Mouse (Mus musculus): ENCODE measurements around the gene 1810024B03Rik. TPM values are rescaled to one million over a fixed set of nuclear protein-coding genes. Genes with fewer than 3 reads are reported as not detected.
"Not testable (repeated sequence)": the region's sequence is repeated elsewhere in the genome, so short reads cannot be mapped to it uniquely, and the experiment has no call there.

1810024B03Rik gene
- total RNA-seq, 2 experiments from 2014 or later, result 0.66 to 0.72 TPM

GRCm38 (mm10) chr2:127204932-127205331 is 3.1 kb downstream of the 1810024B03Rik start:
- intact Hi-C loops (cut with DNase I; ENCODE audit: low total_unique reads), result loop anchor here (2.0 kb wide), 1 partner anchor 40 kb away; no protein-coding TSS in a partner anchor
- peak; percentile 26 for DNase-seq

GRCm38 (mm10) chr2:127189574-127189973 is 18.5 kb downstream of the 1810024B03Rik start:
- no peak for DNase-seq
- intact Hi-C loops (cut with DNase I; ENCODE audit: low total_unique reads), result no loop called here

DNA sequence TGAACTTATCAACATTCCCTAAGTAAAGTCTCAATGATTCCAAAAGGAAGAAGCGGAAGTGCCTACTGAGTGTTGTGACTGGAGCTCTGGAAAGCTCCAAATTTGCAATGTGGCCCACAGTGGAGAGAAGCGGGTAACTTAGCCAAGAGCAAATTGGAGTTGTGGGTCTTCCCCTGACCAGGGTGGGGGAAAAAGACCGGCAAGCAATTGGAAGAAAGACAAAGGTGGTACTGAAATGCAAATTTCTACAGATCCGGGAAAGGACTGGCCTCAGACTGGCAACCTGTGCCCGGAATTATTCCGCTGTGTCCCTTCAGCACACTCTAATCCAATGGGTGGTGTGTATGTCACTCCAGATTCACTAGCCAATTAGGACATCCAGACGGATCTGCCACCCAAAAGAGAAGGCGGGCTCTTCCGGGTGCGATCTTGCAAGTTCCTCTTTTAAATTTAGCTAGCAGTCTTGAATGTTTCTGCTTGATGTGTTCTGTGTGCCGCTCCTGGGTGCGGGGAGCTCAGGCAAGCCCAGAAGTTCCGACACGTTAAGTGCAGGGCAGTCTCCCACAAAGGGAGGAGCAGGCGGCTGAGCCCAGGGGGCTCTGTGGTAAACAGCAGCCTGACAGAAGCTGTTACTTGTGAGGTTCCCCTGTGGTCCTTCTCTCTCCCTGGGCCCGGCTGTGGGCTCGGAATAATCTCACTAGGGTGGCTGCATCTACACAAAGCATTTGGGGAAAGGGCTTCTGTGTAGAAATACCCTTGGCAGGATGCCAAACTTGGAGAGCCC is 25.3 kb downstream of the 1810024B03Rik start:
- DNase-seq, result peak; percentile 72
- intact Hi-C loops (cut with DNase I; ENCODE audit: low total_unique reads), result no loop called here

DNA sequence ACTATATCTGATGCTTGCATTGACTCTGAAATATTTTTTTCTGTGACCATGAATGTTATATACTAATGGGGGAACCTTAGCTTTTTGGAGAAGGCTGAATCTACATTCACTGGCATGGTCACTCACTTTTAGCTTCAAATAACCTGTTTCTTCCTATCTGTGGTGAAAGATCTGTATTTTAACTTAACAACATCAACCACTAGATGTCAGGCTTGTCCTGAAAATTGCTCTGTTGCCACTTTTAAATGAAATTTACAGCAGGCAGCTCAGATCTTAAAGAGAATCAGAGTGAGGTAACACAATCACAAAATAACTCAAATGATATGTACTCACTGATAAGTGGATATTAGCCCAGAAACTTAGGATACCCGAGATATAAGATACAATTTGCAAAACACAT is 41.8 kb downstream of the 1810024B03Rik start:
- intact Hi-C loops (cut with DNase I; ENCODE audit: low total_unique reads); DNase-seq: not testable (repeated sequence)

DNA sequence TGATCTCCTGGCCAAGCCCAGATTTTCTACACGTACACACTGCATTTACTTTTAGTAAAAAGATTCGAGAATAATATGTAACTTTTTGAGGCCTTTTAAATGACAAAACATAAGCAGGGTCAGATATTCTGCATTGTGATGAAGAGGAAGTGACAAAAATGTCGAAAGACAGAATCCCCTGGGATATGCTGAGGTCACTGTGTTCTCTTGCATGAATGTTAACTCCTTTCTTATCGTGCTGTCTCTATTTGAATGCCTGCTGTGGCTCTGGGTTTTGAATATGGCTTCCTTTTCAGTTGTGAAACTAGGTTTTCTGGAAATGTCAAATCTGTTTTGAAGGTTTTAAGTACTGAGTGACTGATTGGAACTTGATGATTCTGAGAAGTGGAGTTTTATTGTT is 42.4 kb downstream of the 1810024B03Rik start:
- intact Hi-C loops (cut with DNase I; ENCODE audit: low total_unique reads), result loop anchor here (2.0 kb wide), 1 partner anchor 39 kb away; no protein-coding TSS in a partner anchor
- no peak for DNase-seq

GRCm38 (mm10) chr2:127145699-127146098 is 62.4 kb downstream of the 1810024B03Rik start:
- DNase-seq, result no peak
- intact Hi-C loops (cut with DNase I; ENCODE audit: low total_unique reads), result no loop called here

DNA sequence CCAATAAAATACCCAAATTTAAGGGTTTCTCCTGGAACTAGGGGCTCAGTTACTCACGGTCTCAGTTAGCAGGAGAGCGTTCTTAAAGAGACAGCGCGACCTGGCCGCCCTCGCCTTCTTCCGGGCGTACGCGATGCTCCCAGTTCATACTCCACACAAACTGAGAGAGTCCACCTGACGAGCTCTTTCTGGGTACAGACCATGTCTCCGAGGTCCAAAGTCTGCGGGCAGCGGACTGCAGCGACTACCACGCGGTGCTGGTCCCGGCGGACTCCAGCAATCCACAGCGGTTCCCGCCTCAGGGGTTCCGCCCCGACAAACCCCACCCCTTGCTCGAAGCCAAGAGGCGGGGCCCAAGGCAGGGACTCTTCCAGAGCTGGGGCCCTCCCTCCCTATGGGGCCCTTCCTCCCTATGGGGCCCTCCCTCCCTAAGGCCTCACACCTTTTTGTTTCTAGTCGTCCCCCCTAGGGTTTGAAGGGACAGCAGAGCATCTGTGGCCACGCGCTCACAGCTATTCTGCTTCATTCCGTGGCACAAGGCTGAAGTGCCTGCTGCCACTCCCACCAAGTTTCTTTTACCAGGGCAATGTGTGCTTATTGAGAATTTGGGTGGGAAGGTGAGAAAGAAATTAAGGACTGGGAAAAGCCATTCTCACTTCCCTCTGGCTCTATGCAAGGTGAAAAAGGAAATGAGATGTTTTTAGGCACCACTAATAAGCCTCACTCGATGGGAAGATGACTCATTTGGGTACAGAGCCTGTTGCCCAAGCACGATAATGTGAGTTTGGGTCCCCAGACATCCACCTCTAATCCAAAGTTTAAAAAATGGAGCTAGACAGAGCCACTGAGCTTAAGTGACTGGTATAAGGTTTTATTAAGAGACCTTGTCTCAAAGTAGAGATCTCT is 64.7 kb downstream of the 1810024B03Rik start, which contains the start of gene Itpripl1:
Gene Itpripl1, minus strand, starts transcription at position 285 of the 906 bp plus-strand sequence.
- DNase-seq, result peak; percentile 79
- intact Hi-C loops (cut with DNase I; ENCODE audit: low total_unique reads), result no loop called here

DNA sequence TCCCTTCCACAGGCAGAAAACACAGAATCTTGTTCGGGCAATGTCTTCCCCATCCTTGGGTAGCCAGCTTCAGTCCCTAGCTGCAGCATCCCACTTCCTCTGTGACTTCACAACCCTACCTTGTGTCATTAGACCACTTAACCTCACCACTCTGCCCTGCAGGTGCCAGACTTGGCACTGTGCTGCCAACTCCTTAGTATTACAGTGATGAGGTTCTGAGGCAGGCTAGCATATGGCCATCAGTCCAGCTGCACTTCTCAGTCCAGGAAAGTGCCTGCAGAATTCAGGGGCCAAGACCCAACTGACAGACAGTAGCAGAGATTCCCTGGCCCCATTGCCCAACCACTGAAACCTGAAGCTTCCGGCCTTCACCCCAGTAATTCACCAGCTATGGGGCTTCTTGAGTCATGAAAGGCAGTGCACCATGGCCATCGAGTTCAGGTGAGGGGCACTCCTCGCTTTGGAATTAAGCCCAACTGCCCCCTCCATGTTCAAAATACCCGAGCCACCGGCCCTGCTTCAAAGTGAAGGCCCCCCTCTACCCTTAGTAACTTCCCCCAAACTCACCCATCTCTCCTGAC is 65.4 kb downstream of the 1810024B03Rik start:
- no peak for DNase-seq
- intact Hi-C loops (cut with DNase I; ENCODE audit: low total_unique reads), result no loop called here

- intact Hi-C loops (cut with DNase I; ENCODE audit: low total_unique reads), result no loop called here
- no peak for DNase-seq
Measured at GRCm38 (mm10) chr2:127142031-127142430, 66.0 kb downstream of the 1810024B03Rik start.

DNA sequence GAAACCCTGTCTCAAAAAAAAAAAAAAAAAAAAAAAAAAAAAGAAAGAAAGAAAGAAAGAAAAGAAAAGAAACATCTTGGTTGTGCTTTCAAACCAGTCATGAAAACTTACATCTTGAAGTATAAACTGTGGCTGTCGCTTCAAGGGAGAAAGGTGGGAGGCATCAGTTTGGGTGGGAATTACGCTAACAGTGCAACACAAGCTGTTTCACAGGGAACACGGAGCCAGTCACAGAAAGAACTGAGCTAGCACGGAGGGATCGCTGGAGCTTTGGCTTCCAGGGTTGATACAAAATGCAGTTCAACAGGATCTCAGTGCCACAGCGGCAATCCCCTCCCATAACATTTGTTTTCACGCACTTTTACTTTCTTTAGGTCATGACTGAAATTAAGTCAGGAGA is 68.1 kb downstream of the 1810024B03Rik start:
- intact Hi-C loops (cut with DNase I; ENCODE audit: low total_unique reads), result no loop called here
- no peak for DNase-seq

GRCm38 (mm10) chr2:127139605-127140004 is 68.5 kb downstream of the 1810024B03Rik start:
- intact Hi-C loops (cut with DNase I; ENCODE audit: low total_unique reads), result no loop called here
- DNase-seq, result no peak

GRCm38 (mm10) chr2:127139094-127139493 is 69.0 kb downstream of the 1810024B03Rik start:
- DNase-seq, result no peak
- intact Hi-C loops (cut with DNase I; ENCODE audit: low total_unique reads), result no loop called here

DNA sequence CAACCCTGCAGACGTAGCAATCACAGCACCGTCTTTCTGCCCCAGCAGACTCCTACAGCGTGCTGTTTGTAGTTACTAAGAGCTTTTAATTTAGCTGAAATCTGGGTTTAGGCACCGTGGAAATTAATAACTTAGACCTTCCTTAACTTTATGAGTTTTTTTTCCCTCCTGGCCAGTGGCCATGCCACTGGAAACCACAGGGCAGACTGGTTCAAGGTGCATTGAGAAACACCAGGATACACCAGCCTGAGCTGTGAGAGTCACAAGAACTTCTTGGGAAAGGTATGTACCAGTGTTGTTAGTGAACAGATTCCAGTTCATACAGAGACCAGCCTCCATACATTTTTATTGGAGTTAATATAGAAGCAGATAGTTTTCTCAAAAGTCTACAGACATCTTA is 69.6 kb downstream of the 1810024B03Rik start:
- intact Hi-C loops (cut with DNase I; ENCODE audit: low total_unique reads), result no loop called here
- DNase-seq, result no peak

- DNase-seq, result no peak
- intact Hi-C loops (cut with DNase I; ENCODE audit: low total_unique reads), result no loop called here
Measured at GRCm38 (mm10) chr2:127137838-127138420, 70.2 kb downstream of the 1810024B03Rik start.

DNA sequence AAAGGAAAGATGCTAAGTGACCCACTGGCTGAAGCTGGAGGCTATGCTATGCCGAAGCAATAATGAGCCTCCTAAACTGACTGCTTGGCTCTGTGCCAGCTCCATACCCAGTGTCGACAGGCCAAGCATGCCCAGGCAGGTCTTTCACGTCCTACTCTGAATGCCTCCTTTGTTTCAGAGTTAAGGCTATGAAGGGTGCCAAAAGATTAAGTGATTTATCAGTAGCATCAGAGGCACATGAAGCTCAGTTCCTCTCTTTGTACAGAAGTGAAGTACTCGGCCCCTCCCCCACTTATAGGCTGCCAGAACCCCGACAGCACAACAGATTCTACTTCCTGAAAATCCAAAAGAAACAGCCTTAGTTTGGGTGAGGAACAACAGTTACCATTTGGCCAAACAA is 71.1 kb downstream of the 1810024B03Rik start:
- intact Hi-C loops (cut with DNase I; ENCODE audit: low total_unique reads), result no loop called here
- peak; percentile 30 for DNase-seq

Other genes starting within 250 kb of the 1810024B03Rik start
- gene Ap4e1, start 199.6 kb downstream of the 1810024B03Rik start, total RNA-seq (2021), result 1 to 10 TPM; 6.6 to 7.4 TPM
- gene Blvra, start 137.6 kb downstream of the 1810024B03Rik start, total RNA-seq (2021), result 10 to 100 TPM; 13.2 to 16.4 TPM
- 1 to 10 TPM; 4.5 to 6.6 TPM for gene Ncaph, start 74.3 kb downstream of the 1810024B03Rik start, total RNA-seq (2021)
- gene Itpripl1, start 64.8 kb downstream of the 1810024B03Rik start, total RNA-seq (2021), result 1 to 10 TPM; 5.0 to 9.4 TPM
- gene Snrnp200, start 106 bp upstream of the 1810024B03Rik start, total RNA-seq (2021), result 10 to 100 TPM; 33.0 to 34.6 TPM
- gene Ciao1, start 39.5 kb upstream of the 1810024B03Rik start, total RNA-seq (2021), result 10 to 100 TPM; 44.5 to 47.9 TPM
- 10 to 100 TPM; 24.0 to 28.9 TPM for gene Tmem127, start 39.6 kb upstream of the 1810024B03Rik start, total RNA-seq (2021)
- gene Stard7, start 61.9 kb upstream of the 1810024B03Rik start, total RNA-seq (2021), result 10 to 100 TPM; 86.8 to 98.4 TPM
- 1 to 10 TPM; 1.6 TPM for gene Dusp2, start 127.9 kb upstream of the 1810024B03Rik start, total RNA-seq (2021)
- gene Astl, start 130.4 kb upstream of the 1810024B03Rik start, total RNA-seq (2021), result not detected
- gene Adra2b, start 154.9 kb upstream of the 1810024B03Rik start, total RNA-seq (2021), result 1 to 10 TPM; 1.2 to 2.4 TPM
- not detected for gene Gpat2, start 216.9 kb upstream of the 1810024B03Rik start, total RNA-seq (2021)
- 10 to 100 TPM; 14.5 to 17.5 TPM for gene Fahd2a, start 236.3 kb upstream of the 1810024B03Rik start, total RNA-seq (2021)

Data from gastrocnemius, postnatal 14 days (tissue).